Mouse (Mus musculus): ENCODE results near the gene Bmper.

- TF ChIP-seq POLR2A (IDR thresholded peaks at IDR 0.05; ENCODE audit: insufficient read depth, low read depth, low read length) (no peak), CTCF (IDR thresholded peaks at IDR 0.05; ENCODE audit: insufficient read depth, low read depth, low read length) (no peak)
These were observed 213.9 kb downstream of the Bmper start for GRCm38 (mm10) chr9:23436751-23437150.
